Mouse (Mus musculus): ENCODE results near the gene Dnaic1. TPM values are rescaled to one million over a fixed set of nuclear protein-coding genes. Genes with fewer than 3 reads are reported as not detected.

Dnaic1 gene
- polyA plus RNA-seq, 1 experiment = not detected

- peaks cover 20% of the 10 kb centered on the region for H3K4me1 ChIP-seq (ENCODE audit: control insufficient read depth, insufficient read depth, low read length)
- no peak for TF ChIP-seq POLR2A (IDR thresholded peaks at IDR 0.05; ENCODE audit: insufficient read depth, low read depth, low read length)
- no peak for TF ChIP-seq CTCF (IDR thresholded peaks at IDR 0.05; ENCODE audit: insufficient read depth, low read depth, low read length)
- H3K4me3 ChIP-seq (ENCODE audit: insufficient read depth, low read depth, low read length) = no peak overlapping the region
- 53% methylated on average over 6 of the region's 6 CpGs for WGBS
- H3K27ac ChIP-seq (ENCODE audit: insufficient read depth, low read depth, low read length) = no peak overlapping the region
Measured at GRCm38 (mm10) chr4:41532420-41532819, 37.2 kb upstream of the Dnaic1 start.

- 83% methylated on average over 5 of the region's 5 CpGs for WGBS
- Histone ChIP-seq H3K27ac (ENCODE audit: insufficient read depth, low read depth, low read length) (no peak overlapping the region), H3K4me1 (ENCODE audit: control insufficient read depth, insufficient read depth, low read length) (peaks cover 17% of the 10 kb centered on the region), H3K4me3 (ENCODE audit: insufficient read depth, low read depth, low read length) (no peak overlapping the region)
- TF ChIP-seq POLR2A (IDR thresholded peaks at IDR 0.05; ENCODE audit: insufficient read depth, low read depth, low read length) = no peak
Measured at GRCm38 (mm10) chr4:41534866-41535265, 34.7 kb upstream of the Dnaic1 start.

GRCm38 (mm10) chr4:41542136-41542535 lies 27.4 kb upstream of the Dnaic1 start:
- 59% methylated on average over 8 of the region's 8 CpGs for WGBS
- H3K4me1 ChIP-seq (ENCODE audit: control insufficient read depth, insufficient read depth, low read length) = peaks cover 19% of the 10 kb centered on the region
- H3K4me3 ChIP-seq (ENCODE audit: insufficient read depth, low read depth, low read length) = no peak overlapping the region
- H3K27ac ChIP-seq (ENCODE audit: insufficient read depth, low read depth, low read length) = no peak overlapping the region
- TF ChIP-seq CTCF (IDR thresholded peaks at IDR 0.05; ENCODE audit: insufficient read depth, low read depth, low read length) (no peak), POLR2A (IDR thresholded peaks at IDR 0.05; ENCODE audit: insufficient read depth, low read depth, low read length) (no peak)

- peaks cover 14% of the 10 kb centered on the region for H3K4me1 ChIP-seq (ENCODE audit: control insufficient read depth, insufficient read depth, low read length)
- no peak overlapping the region for H3K27ac ChIP-seq (ENCODE audit: insufficient read depth, low read depth, low read length)
- no peak for TF ChIP-seq CTCF (IDR thresholded peaks at IDR 0.05; ENCODE audit: insufficient read depth, low read depth, low read length)
- TF ChIP-seq POLR2A (IDR thresholded peaks at IDR 0.05; ENCODE audit: insufficient read depth, low read depth, low read length) = no peak
- WGBS = 32% methylated on average over 8 of the region's 8 CpGs
- no peak overlapping the region for H3K4me3 ChIP-seq (ENCODE audit: insufficient read depth, low read depth, low read length)
Measured at GRCm38 (mm10) chr4:41545985-41546384, 23.6 kb upstream of the Dnaic1 start.

GRCm38 (mm10) chr4:41547086-41547485 lies 22.5 kb upstream of the Dnaic1 start:
- peaks cover 13% of the 10 kb centered on the region for H3K4me1 ChIP-seq (ENCODE audit: control insufficient read depth, insufficient read depth, low read length)
- no peak overlapping the region for H3K4me3 ChIP-seq (ENCODE audit: insufficient read depth, low read depth, low read length)
- no peak overlapping the region for H3K27ac ChIP-seq (ENCODE audit: insufficient read depth, low read depth, low read length)
- 90% methylated on average over 1 of the region's 1 CpGs for WGBS
- TF ChIP-seq CTCF (IDR thresholded peaks at IDR 0.05; ENCODE audit: insufficient read depth, low read depth, low read length) (no peak), POLR2A (IDR thresholded peaks at IDR 0.05; ENCODE audit: insufficient read depth, low read depth, low read length) (no peak)

GRCm38 (mm10) chr4:41552529-41552928 lies 17.0 kb upstream of the Dnaic1 start:
- Histone ChIP-seq H3K27ac (ENCODE audit: insufficient read depth, low read depth, low read length) (no peak overlapping the region), H3K4me1 (ENCODE audit: control insufficient read depth, insufficient read depth, low read length) (peaks cover 21% of the 10 kb centered on the region), H3K4me3 (ENCODE audit: insufficient read depth, low read depth, low read length) (no peak overlapping the region)
- 36% methylated on average over 6 of the region's 6 CpGs for WGBS
- TF ChIP-seq POLR2A (IDR thresholded peaks at IDR 0.05; ENCODE audit: insufficient read depth, low read depth, low read length) = no peak
- peak; percentile 71 for TF ChIP-seq CTCF (IDR thresholded peaks at IDR 0.05; ENCODE audit: insufficient read depth, low read depth, low read length)

- Histone ChIP-seq H3K27ac (ENCODE audit: insufficient read depth, low read depth, low read length) (no peak overlapping the region), H3K4me3 (ENCODE audit: insufficient read depth, low read depth, low read length) (no peak overlapping the region), H3K4me1 (ENCODE audit: control insufficient read depth, insufficient read depth, low read length) (peaks cover 23% of the 10 kb centered on the region)
- 76% methylated on average over 11 of the region's 11 CpGs for WGBS
- no peak for TF ChIP-seq POLR2A (IDR thresholded peaks at IDR 0.05; ENCODE audit: insufficient read depth, low read depth, low read length)
- no peak for TF ChIP-seq CTCF (IDR thresholded peaks at IDR 0.05; ENCODE audit: insufficient read depth, low read depth, low read length)
Measured at GRCm38 (mm10) chr4:41553116-41553515, 16.5 kb upstream of the Dnaic1 start.

GRCm38 (mm10) chr4:41554994-41555663 lies 14.4 kb upstream of the Dnaic1 start:
- 58% methylated on average over 14 of the region's 14 CpGs for WGBS
- TF ChIP-seq POLR2A (IDR thresholded peaks at IDR 0.05; ENCODE audit: insufficient read depth, low read depth, low read length) = no peak
- no peak for TF ChIP-seq CTCF (IDR thresholded peaks at IDR 0.05; ENCODE audit: insufficient read depth, low read depth, low read length)
- Histone ChIP-seq H3K27ac (ENCODE audit: insufficient read depth, low read depth, low read length) (no peak overlapping the region), H3K4me3 (ENCODE audit: insufficient read depth, low read depth, low read length) (no peak overlapping the region), H3K4me1 (ENCODE audit: control insufficient read depth, insufficient read depth, low read length) (peaks cover 26% of the 10 kb centered on the region)

GRCm38 (mm10) chr4:41556311-41556953 lies 13.1 kb upstream of the Dnaic1 start:
- Histone ChIP-seq H3K4me3 (ENCODE audit: insufficient read depth, low read depth, low read length) (no peak overlapping the region), H3K4me1 (ENCODE audit: control insufficient read depth, insufficient read depth, low read length) (peaks cover 26% of the 10 kb centered on the region), H3K27ac (ENCODE audit: insufficient read depth, low read depth, low read length) (no peak overlapping the region; the same call in 1 of the 2 replicates)
- TF ChIP-seq CTCF (IDR thresholded peaks at IDR 0.05; ENCODE audit: insufficient read depth, low read depth, low read length) = no peak
- no peak for TF ChIP-seq POLR2A (IDR thresholded peaks at IDR 0.05; ENCODE audit: insufficient read depth, low read depth, low read length)
- 31% methylated on average over 5 of the region's 5 CpGs for WGBS
